Mouse (Mus musculus) 416B (cell line): ENCODE results near the gene Crybg3.

Experiments
- DNase-seq: peaks from one replicate; pipeline ENCODE4 v3.0.0; 2011; ENCODE audit warnings: low read depth

Crybg3 gene

DNA sequence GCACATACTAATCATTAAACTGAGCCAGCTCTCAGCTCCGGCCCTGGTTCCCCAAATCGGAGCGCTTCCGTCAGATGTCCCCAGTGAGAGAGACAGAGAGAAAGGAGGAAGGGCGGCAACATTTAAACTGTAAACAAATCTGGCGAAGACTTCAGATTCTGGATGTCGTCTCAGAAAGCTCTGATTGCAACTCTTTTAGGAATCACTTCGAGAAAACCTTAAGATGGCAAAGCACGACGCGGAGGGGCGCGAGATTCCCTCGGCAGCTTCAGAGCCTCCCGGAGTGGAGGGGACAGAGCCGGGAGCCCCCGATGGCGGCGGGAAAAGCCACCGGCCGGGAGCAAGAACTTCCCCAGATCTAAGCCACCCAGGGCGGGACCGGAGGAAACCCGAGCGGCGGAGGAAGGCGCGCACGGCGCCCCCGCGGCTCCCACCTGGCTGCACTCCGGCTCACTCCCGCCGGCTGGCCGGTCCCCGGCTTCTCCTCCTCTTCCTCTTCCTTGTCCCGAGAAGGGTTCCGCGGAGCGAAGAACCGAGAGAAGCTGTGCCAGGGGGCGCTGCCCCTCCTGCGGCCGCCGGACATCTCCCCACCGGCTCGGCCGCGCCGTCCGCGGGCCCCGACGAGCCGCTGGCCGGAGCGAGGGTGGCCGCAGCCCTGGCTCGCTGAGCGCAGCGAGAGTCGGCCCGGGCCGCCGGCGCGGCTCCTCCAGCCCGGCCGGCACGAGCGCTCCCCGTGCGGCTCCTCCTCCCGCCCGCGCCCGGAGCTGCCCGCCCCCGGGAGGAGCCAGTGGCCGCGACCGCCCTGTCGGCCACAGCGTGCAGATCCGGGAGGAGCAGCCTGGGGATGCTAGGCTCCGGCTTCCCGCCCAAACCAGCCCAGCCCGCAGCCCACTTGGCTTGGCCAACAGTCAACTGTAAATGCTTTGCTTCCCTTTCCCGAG lies at the start of gene Crybg3:
Gene Crybg3 (minus strand): TSS at position 669 of the 941 bp plus-strand sequence.
- DNase-seq: no peak

DNA sequence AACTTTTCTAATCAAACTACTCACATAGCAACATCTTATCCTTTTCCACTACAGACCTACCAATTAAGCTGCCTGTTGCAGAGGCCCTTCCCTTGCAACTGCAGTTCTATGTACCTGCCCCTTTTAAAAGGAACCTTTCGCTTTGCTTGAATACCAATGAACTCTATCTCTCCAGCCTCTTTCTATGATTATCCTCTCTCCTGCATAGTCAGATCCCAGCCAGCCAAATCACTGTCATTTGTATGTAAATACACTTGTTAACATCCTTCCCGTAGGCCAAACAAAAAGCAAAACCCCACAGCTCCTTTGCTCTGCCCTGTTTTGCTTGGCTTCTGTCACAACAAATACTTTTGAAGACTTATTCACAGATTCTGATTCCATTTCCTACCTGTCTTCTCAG lies 43.0 kb upstream of the Crybg3 start:
- no peak for DNase-seq

DNA sequence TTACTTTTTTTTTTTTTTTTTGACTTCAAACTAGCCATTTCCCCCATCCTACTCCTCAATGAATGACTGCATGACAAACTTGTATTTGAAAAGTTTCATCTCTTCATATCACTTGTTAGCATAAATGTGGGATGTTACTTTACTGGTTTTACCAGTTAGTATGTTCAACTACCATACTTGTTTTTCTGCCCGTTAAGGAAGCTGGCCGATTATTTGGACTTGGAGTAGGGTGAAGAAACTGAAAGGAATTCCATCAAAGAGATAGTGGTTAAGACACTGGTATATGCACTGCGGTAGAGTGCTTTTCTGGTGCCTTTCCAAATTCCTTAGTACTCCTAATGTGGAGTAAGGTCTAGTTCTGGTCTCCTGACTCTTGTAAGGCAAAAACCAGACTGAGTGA lies 39.2 kb upstream of the Crybg3 start:
- no peak for DNase-seq

DNA sequence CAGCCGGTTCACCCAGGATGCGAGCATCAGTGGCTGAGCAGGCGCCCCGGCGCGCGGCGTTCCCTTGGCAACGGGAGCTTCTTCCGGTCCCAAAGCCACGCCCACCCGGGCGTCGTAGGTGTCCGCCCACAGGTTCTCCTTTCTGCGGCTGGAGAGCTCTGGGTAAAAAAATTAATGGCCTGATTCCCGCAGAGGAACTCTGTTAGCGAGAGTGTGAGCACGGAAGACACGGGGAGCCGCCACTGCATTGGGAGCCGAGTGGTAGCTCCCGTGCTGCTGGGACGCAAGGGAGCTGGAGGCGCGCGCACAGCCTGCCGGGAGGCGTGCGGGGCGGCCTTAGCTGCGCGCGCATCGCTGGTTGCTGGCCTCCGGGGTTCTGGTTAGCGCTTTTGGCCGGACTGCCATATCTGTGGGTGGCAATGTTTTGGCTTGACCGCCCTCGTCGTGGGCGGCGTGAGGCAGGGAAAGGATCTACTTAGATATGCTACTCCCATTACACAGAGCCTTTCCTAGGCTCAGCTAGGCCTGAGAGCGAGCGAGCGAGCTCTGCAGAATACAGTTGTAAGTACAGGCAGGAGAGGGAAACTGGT lies 38.4 kb upstream of the Crybg3 start, which contains the start of gene Arl6:
Gene Arl6 (minus strand): TSS at position 290 of the 590 bp plus-strand sequence.
- peak; percentile 85 for DNase-seq

DNA sequence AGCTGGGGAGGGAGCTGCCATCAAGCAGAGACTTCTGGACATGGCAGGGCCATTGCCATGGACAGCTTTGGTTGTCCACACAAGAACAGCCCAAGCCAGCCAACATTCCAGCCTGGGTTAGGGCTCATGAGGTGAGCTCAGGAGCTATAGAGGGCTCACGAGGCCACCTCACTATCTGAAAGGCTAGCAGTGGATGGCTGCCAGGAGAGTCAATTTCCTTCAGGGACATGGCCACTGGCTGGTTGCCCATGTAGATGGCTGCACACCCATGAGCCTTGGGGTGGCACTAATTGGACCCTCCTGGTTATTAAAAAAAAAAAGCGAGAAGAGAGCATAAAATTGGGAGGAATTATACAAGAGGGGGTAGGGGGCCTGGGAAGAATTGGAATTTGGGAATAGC lies 33.8 kb upstream of the Crybg3 start:
- DNase-seq: no peak

DNA sequence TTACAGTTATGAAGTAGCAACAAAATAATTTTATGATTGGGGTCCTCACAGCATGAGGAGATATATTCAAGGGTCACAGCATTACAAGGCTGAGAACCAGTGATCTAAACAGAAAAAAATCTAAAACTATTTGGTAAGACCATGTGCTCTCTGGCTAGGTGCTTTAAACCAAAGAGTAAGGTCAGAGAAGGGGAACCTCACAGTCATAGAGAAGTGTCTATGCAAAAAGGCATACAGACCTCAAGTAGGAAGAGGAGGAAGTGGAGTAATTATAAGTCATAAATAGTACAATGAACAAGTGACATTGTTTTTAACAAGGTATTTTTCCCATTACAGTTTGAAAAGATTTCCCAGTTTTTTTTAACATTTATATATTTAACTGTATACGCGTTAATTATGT lies 20.8 kb upstream of the Crybg3 start:
- no peak for DNase-seq

DNA sequence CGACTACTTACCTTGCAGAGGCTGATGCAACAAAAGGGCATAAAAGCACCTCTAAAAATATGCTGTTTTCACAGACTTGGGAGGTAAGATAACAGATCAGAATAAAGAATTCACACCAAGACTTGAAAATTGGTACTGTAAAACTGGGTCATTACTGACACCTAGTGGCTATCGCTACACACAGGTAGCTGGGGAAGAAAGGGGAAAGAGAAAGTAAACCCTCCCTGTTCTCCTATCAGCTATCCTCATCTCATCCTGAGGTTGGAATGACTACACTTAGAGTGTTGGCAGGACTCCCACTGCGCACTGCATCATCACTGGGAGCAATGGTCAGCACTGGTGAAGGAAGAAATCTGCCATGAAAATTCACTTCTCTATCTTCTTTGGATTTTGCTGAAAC lies 16.4 kb upstream of the Crybg3 start:
- DNase-seq: peak; percentile 92

DNA sequence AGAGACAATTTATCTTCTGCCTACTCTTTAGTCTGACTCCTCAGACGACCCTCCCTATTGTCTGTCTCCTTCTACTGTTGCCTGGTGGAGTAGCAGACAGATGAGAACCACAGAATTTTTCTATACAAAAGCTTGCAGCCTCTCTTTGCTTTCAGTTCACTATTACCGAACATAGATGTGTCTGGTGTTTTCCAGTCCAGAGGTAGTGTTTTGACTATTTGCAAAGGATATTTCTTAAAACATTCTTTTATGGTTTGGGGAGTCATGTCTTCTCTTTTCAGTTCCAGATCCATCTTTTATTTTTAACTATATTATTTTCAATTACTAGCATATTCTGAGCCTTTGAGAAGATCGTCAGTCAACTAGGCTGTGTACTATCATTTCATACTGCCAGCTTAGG lies 14.9 kb upstream of the Crybg3 start:
- no peak for DNase-seq

DNA sequence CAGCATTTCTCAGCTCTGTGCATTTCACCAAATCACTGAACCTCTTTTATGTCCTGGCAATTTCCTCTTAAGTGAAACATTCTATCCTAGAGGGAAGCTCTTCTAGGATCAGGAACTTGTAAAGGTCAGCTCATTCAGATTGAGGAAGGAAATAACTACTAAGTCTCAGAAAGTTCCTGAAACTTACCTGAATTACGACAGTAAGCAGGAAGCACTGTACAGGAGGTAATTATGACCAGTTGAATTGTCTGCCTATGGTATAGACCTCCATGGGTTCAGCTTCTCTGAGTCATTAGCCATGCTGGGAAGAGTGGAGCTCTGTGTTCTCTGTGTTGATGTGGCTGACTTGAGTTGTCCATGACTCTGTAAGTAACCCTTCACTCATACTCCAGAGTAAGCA lies 10.0 kb upstream of the Crybg3 start:
- DNase-seq: no peak

DNA sequence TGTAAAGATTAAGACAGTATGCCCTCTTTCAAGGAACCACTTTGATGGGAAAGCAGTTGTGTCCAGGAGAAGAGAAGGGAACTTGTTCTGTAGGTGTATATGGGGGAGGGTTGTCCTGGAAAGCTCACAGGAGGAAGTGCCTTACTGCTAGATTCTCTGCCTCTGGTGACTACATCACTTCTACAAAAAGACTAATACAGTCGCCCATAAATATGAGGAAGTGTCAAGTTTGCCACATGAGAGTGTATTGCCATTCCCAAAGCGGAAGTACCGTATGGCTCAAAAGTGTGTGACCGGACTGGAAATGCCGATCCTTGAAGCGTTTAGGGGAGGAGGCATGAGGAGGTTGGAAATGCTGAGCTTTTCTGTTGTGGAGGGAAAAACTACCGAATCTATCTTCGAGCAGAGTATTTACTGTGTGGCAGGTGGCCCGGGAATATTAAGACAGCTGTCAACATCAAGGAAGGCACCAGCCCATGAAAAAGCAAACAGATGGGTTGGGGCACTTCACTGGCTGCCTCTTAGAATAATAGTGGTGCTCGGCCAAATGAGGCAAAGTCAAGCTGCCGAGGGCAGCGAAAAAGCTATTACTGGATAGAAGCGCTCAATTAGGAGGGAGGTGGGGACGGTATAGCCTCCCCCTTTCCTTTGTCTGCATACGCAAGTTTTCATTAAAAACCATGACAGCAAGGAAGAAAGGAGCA lies 3.5 kb upstream of the Crybg3 start:
- peak; percentile 5 for DNase-seq

DNA sequence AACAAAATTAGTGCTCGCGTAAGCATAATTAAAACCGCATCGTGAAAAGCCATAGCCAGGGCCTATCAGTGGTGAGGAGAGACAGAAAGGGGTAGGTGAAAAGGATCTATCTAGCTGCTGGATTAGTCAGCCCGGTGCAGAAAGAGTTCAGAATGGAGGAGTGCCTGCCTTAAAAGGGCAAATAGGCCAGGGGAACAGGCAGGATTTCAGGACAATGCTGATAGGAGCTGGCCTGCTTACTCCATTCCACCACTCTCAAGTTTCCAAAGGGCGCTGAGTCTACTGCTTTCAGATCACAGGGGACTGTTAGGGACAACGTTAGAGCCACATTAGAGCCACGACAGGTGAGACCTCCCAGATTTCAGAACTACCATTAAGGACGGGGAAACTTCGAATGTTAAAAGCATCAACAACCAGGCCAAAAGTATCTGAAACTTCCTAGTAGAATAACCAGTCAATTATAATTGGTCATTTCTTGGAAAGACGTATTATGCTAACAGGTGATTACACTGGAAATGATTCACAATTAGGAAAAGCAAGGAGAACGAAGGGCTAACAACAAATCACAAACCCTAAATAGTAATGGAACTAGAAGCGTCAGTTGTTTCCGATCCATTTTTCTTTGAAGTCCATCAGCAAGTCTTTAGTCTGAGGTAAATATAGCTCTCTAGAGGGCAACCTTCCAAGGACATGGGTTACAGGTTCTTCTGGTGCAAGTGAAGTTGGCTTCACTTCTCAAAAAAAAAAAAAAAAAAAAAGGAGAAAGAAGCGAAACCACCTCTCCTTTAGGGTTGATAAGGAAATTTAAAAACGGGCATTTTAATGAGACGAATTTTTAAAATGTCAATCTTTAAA lies 1.1 kb downstream of the Crybg3 start:
- no peak for DNase-seq

DNA sequence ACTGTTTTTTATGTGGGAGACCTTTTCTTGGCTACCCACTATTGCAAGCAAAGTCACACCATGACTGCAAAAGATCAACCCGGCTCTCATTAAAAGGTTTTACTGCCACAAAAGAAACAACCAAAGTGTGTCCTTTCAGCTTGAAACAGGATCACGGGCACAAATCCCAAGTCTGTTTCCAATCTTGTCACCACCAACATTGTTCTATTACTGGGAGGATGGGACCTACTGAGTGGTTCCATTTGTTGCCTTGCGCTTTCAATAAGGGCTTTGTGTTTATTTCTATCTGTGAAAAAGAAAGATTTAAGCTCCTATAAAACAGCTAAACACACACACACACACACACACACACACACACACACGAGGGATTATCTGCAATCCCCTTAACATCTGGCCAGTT lies 1.8 kb downstream of the Crybg3 start:
- no peak for DNase-seq

DNA sequence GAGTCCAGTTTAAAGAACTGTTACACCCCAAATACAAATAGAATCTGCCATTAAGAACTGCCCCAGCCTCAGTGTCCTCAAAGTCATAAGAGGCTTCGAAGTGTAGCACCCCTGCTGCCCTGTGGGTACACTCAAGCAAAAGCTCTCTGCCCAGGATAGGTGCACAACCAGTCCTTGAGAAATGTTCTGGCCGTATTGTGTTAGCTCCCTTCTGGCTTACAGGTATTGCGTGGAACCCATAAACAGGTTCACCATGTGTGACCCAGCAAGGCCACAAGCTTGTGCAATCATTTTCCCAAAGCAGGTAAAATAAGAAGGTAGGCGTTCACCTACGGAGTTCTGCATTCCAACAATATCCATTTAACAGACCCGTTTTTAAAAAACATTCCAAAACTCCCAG lies 3.5 kb downstream of the Crybg3 start:
- DNase-seq: no peak

DNA sequence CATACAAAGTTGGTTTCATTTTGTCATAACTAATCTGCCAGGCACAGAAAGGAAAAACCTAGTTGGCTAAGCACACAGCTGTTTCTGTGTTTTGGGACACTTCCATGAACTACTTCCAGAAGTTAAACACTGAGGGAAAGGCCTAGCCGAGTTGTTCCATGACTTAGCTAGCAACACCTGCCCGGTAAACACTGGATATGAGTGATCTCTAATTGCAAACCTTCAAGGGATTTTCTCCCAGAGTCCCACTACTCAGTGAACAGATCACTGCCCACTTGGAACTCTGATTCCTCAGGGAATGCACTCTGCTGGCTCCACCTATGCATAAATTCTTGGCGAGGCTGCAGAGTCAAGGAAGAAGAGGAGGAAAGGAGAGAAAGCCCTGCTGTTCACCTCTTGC lies 6.1 kb downstream of the Crybg3 start:
- DNase-seq: no peak

DNA sequence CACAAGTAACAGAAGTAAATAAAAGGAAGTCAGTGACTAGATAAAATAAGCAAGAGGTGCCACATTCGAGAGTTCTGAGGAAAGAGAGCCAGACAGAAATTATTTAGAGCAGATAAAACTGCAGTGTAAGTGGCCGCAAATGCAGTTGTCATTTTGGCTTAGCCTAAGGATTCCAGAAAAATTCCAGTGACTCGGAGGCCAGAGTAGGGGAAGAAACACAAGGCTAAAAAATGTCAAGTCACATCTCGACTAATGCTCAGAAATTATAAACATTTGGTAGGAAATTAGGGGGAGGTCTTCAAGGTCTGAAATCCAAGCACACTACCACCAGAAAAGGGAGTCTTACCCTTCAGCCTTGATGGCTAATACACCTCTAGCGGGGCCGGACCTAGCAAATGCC lies 10.0 kb downstream of the Crybg3 start:
- no peak for DNase-seq

DNA sequence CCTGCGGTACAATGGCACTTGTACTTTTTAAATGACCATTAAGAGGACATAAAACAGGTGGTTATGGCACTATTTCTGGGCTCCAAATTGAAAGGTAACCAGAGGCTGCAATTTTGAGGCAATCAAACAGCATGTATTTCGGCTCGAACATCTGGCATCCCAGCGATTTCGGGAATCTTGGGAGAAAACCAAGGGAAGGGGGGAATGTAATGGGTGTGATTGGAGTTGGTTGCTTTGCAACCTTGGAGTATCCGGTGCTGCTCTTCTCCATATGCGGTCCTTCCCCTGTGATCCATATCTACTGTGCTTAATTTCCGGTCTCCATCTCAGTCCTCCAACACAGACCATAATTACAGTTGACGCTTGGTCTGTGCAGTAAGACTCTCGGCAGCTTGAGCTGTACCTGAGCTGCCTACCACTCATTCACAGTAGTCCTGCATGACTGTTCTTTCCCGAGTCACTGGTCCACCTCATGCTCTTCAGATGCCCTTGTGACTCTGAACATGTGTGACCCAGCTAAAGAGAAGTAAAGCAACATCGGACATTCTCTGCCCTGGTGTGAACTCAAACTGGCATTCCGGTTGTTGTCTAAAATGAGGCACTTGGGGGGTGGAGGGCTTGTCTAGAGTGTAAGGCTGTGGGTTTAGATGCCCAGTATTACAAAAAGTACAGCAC lies 12.3 kb downstream of the Crybg3 start:
- no peak for DNase-seq

DNA sequence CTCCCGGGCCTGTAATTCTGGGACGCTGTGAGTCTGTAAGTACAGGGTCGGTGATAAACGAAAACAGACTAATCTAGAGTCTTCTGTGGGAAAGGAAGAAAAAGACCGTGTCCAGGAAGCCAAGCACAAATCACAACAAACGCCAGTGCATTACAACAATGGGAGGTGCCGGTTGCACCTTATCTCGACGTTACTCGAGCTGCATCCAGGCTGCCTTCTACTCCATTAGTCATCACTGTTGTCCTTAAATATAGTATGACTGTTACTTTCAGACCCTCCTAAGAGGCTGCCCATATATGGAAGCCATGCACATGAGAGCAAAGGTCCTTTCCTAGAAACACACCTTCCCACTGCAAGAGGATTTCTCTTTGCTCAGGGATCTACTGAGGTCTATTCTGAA lies 13.0 kb downstream of the Crybg3 start:
- no peak for DNase-seq

DNA sequence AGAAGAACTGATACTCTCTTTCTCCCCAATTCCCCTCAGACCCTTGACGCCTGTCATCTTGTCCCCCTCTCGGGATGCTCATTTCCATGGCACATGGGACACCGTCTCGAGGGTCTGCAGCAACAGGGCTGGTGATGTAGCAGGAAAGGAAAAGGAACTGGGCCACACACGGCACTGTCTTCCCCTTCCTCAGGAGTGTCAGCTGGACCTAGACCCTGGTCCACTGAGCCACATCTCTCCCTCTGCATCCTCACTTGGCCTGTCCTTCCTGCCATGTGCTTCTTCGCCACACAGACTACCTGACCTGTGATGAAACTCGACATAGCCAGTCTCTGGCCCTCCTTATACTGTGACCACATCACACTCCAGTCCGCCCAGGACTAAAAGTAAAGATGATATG lies 13.9 kb downstream of the Crybg3 start:
- no peak for DNase-seq

DNA sequence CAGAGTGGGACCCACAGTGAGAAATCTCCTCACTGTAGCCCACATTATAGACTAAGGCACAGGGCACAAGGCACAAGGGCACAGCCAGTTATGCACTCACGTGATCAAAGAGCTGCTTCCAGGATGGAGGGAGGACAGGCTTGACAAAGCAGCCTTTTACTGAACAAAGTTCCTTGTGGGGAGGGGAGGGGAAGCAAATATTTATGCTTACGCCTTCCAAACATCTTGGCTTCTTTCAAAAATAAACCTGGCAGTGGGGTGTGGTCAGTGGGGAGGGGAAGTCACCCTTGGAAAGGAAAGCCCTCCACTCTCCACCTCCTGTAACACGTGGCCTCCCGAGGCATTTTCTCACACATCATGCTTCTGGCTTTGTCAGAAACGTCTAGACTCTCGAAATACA lies 14.5 kb downstream of the Crybg3 start:
- DNase-seq: no peak

DNA sequence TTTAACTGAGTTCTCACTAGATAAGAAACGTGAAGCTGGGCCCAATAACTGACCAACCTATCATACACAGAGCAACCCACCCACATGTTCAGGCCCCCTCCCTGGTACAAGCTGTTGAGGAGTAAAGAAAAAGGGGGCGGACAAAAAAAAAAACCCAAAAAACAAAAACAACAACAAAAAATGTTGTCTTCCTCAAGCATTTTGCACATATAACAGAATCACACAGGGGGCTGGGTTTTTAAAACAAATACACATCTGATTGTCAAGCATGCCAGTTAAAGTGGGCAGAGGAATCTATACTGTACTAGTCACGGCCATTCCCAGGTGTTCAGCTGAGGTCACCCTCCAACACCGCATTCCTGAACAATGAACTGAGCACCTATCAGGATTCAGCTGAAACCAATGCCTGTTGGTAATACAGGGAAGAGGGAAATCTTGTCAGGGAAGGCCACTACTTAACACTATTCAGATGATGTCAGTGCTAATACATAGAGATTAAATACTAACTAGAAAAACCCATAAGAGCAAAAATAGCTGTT lies 15.0 kb downstream of the Crybg3 start:
- DNase-seq: no peak

DNA sequence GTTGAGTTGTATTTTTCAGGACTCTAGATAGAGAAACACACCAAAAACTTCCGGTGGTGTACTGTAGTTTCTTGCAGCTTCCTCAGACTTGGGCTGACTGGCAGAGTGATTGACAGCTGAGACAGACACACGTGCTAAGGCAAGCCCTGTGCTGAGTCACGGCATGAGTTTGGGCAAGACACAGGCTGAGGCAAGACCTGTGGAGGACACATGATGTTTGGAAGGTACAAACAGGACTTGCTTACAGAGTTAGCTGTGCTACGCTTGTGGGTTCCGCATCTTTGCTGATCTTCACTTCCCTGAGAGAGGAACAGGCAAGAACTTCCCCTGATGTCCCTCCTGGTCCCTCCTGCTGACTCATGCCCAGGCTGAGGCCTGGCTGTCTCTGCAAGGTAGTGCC lies 17.3 kb downstream of the Crybg3 start:
- peak; percentile 45 for DNase-seq
